Mouse (Mus musculus): ENCODE measurements at regions not wholly inside any gene's neighbourhood (a gene's known extent, or its start where the extent isn't known, plus 50 kb on each side); places are given as distances from the start of the nearest gene placed in this dataset.

DNA sequence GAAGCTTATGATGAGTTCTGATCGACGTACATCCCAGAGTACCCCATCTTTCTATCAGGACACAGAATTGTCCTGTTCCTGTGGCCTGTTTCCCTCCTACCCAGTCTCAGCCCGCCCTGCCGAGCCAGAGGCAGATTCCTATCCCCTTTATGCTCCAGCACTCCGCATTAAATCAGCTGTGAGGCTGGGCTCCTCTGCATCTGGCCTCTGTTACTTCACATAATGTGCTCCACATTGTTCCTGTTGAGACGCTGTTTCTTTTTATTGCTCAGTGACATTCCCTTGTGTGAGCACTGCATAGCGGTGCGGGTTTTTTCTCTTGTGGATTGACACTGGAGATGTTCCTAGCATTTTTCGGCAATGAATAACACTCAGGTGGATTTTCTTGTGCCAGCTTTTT is 68.2 kb upstream of the Shb start:
- TF ChIP-seq CTCF (conservative IDR thresholded peaks at IDR 0.05; ENCODE audit: low read length) (no peak), POU5F1 (IDR thresholded peaks at IDR 0.05; ENCODE audit: borderline replicate concordance, low read length) (no peak), NANOG (IDR thresholded peaks at IDR 0.05; ENCODE audit: borderline replicate concordance, low read length) (no peak)
